Mouse (Mus musculus): Measurements from ENCODE around the gene Nedd4. TPM values are rescaled to one million over a fixed set of nuclear protein-coding genes. Genes with fewer than 3 reads are reported as not detected.

The Nedd4 gene
- polyA plus RNA-seq, 1 experiment from 2014 or later, result 439 TPM

GRCm38 (mm10) chr9:72746278-72746677 is 84.1 kb downstream of the Nedd4 start:
- H3K4me1 ChIP-seq (ENCODE audit: control insufficient read depth, insufficient read depth, low read length), result no peaks in the 10 kb centered on the region
- H3K9me3 ChIP-seq (ENCODE audit: control insufficient read depth, low read length), result no peaks in the 10 kb centered on the region
- H3K36me3 ChIP-seq (ENCODE audit: control insufficient read depth, insufficient read depth, low read length), result peaks cover 74% of the 10 kb centered on the region
- no peak overlapping the region for H3K4me2 ChIP-seq (ENCODE audit: low read depth, low read length)
- WGBS, result 89% methylated on average over 5 of the region's 5 CpGs
- no peak for ATAC-seq (ENCODE audit: low read depth)
- H3K27ac ChIP-seq (ENCODE audit: low read depth, low read length), result no peak overlapping the region
- no peak overlapping the region for H3K9ac ChIP-seq (replicated peaks; ENCODE audit: low read depth, low read length)
- no peak overlapping the region for H3K4me3 ChIP-seq (ENCODE audit: low read depth, low read length)
- H3K27me3 ChIP-seq (ENCODE audit: control insufficient read depth, insufficient read depth, low read length), result no peaks in the 10 kb centered on the region

- 0 out of 2 replicates have a peak, but pooled peaks have one; percentile 7 for ATAC-seq (ENCODE audit: low read depth)
- WGBS, result 65% methylated on average over 2 of the region's 2 CpGs
- H3K36me3 ChIP-seq (ENCODE audit: control insufficient read depth, insufficient read depth, low read length), result peaks cover 37% of the 10 kb centered on the region
These were observed 88.1 kb downstream of the Nedd4 start for GRCm38 (mm10) chr9:72750272-72750671.

DNA sequence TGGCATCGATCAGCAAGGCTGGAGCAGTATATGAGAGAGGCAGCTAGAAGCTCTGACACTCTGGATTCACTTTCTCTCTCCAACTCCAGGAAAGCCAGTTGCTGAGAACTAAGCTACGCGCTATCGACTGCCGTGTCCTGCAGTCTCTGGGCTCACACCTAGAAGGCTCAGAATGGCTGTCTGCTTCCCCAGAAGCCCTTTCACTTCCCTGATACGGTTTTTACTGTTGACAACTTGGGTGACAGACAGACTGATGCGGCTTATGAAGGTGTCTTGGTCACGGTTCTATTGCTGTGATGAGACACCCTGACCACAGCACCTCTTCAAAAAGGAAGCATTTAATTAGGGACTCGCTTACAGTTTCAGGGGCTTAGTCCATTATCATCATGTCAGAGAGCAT is 90.5 kb downstream of the Nedd4 start:
- Histone ChIP-seq H3K9me3 (ENCODE audit: control insufficient read depth, low read length) (no peaks in the 10 kb centered on the region), H3K4me3 (ENCODE audit: low read depth, low read length) (no peak overlapping the region), H3K4me2 (ENCODE audit: low read depth, low read length) (no peak overlapping the region), H3K9ac (replicated peaks; ENCODE audit: low read depth, low read length) (no peak overlapping the region), H3K4me1 (ENCODE audit: control insufficient read depth, insufficient read depth, low read length) (no peaks in the 10 kb centered on the region), H3K27me3 (ENCODE audit: control insufficient read depth, insufficient read depth, low read length) (no peaks in the 10 kb centered on the region), H3K27ac (ENCODE audit: low read depth, low read length) (no peak overlapping the region; the same call in 1 of the 2 replicates), H3K36me3 (ENCODE audit: control insufficient read depth, insufficient read depth, low read length) (peaks cover 14% of the 10 kb centered on the region)
- WGBS, result 75% methylated on average over 9 of the region's 9 CpGs
- no peak for ATAC-seq (ENCODE audit: low read depth)

More at GRCm38 (mm10) chr9:72750272-72750671, 88.1 kb downstream of the Nedd4 start:
- Histone ChIP-seq H3K27ac (ENCODE audit: low read depth, low read length) (no peak overlapping the region), H3K9ac (replicated peaks; ENCODE audit: low read depth, low read length) (no peak overlapping the region), H3K4me1 (ENCODE audit: control insufficient read depth, insufficient read depth, low read length) (no peaks in the 10 kb centered on the region), H3K4me3 (ENCODE audit: low read depth, low read length) (no peak overlapping the region), H3K9me3 (ENCODE audit: control insufficient read depth, low read length) (no peaks in the 10 kb centered on the region), H3K4me2 (ENCODE audit: low read depth, low read length) (no peak overlapping the region), H3K27me3 (ENCODE audit: control insufficient read depth, insufficient read depth, low read length) (no peaks in the 10 kb centered on the region)

DNA sequence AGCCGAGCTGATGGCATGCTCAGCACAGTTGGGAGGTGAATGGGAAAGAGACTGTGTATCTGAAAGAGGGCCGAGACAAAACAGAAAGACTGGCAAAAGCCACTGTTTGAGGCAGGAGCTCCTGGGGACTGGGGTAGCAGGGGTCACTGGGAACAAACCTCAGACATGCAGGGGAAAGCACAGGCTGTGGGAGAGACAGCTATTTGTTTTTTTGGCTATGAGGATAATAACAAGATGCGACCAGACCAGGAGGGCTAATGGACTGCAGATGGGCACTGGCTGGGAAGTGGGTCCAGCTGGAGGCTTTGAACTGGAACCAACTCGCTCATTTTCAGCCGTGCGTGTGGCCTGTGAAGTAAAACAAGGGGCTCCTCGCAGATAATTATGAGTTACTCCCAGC is 91.6 kb downstream of the Nedd4 start:
- Histone ChIP-seq H3K9me3 (ENCODE audit: control insufficient read depth, low read length) (no peaks in the 10 kb centered on the region), H3K36me3 (ENCODE audit: control insufficient read depth, insufficient read depth, low read length) (peaks cover 3% of the 10 kb centered on the region), H3K4me3 (ENCODE audit: low read depth, low read length) (no peak overlapping the region), H3K4me2 (ENCODE audit: low read depth, low read length) (no peak overlapping the region), H3K27ac (ENCODE audit: low read depth, low read length) (no peak overlapping the region), H3K4me1 (ENCODE audit: control insufficient read depth, insufficient read depth, low read length) (no peaks in the 10 kb centered on the region), H3K9ac (replicated peaks; ENCODE audit: low read depth, low read length) (no peak overlapping the region), H3K27me3 (ENCODE audit: control insufficient read depth, insufficient read depth, low read length) (no peaks in the 10 kb centered on the region)
- 10% methylated on average over 7 of the region's 7 CpGs for WGBS
- ATAC-seq (ENCODE audit: low read depth), result peak; percentile 23; the same call in 1 of the 2 replicates

DNA sequence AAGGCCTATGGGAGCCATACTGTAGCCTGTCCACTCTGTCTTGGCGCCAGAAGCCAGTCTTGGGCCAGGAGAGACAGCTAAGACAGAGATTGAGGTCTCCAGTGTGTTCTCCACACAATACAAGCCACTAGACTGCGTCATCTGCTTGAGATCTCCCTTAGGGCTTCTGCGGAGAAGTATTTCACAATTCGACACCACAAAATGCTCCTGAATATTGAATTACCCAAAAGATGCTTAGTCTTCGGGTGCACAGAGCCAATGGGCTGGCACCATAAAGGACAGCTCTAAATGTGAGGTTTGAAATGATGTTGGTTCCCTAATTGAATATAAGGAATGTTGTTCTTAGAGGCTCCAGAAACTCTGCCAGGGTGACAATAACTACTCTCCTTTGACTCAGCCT is 95.0 kb downstream of the Nedd4 start:
- Histone ChIP-seq H3K27me3 (ENCODE audit: control insufficient read depth, insufficient read depth, low read length) (no peaks in the 10 kb centered on the region), H3K9me3 (ENCODE audit: control insufficient read depth, low read length) (no peaks in the 10 kb centered on the region), H3K4me2 (ENCODE audit: low read depth, low read length) (no peak overlapping the region), H3K4me1 (ENCODE audit: control insufficient read depth, insufficient read depth, low read length) (no peaks in the 10 kb centered on the region), H3K36me3 (ENCODE audit: control insufficient read depth, insufficient read depth, low read length) (no peaks in the 10 kb centered on the region), H3K9ac (replicated peaks; ENCODE audit: low read depth, low read length) (no peak overlapping the region), H3K4me3 (ENCODE audit: low read depth, low read length) (no peak overlapping the region), H3K27ac (ENCODE audit: low read depth, low read length) (no peak overlapping the region)
- no peak for ATAC-seq (ENCODE audit: low read depth)
- WGBS, result 78% methylated on average over 5 of the region's 5 CpGs

DNA sequence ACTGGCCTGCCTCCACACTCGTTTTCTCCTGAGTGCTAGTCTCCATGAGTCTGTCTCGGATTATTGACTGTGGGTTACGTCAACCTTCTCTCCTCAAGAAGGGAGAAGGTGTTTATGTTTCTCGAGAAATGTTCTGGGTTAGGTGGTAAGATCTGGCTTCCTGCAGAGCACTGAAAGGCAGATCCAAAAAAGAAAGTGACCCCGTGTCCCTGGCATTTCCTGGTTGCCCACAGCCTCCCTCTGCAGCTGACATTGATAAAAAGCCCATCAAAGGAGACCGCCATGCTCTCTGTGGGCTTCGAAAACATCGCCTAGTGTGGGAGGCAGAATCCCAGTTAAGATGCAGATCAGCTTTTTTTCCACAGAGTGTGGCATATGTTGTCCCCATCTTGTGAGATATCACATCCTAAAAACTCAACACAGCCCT is 96.6 kb downstream of the Nedd4 start:
- Histone ChIP-seq H3K4me3 (ENCODE audit: low read depth, low read length) (no peak overlapping the region), H3K4me2 (ENCODE audit: low read depth, low read length) (no peak overlapping the region), H3K9me3 (ENCODE audit: control insufficient read depth, low read length) (no peaks in the 10 kb centered on the region), H3K4me1 (ENCODE audit: control insufficient read depth, insufficient read depth, low read length) (peaks cover 4% of the 10 kb centered on the region; the same call in 1 of the 2 replicates), H3K36me3 (ENCODE audit: control insufficient read depth, insufficient read depth, low read length) (no peaks in the 10 kb centered on the region), H3K27ac (ENCODE audit: low read depth, low read length) (no peak overlapping the region), H3K9ac (replicated peaks; ENCODE audit: low read depth, low read length) (no peak overlapping the region), H3K27me3 (ENCODE audit: control insufficient read depth, insufficient read depth, low read length) (no peaks in the 10 kb centered on the region)
- no peak for ATAC-seq (ENCODE audit: low read depth)
- WGBS, result 46% methylated on average over 8 of the region's 8 CpGs

GRCm38 (mm10) chr9:72763050-72763718 is 101.0 kb downstream of the Nedd4 start:
- H3K4me1 ChIP-seq (ENCODE audit: control insufficient read depth, insufficient read depth, low read length), result peaks cover 4% of the 10 kb centered on the region; the same call in 1 of the 2 replicates
- peak overlapping the region; percentile 31; the same call in 1 of the 2 replicates for H3K27ac ChIP-seq (ENCODE audit: low read depth, low read length)
- peak; percentile 76 for ATAC-seq (ENCODE audit: low read depth)
- H3K9ac ChIP-seq (replicated peaks; ENCODE audit: low read depth, low read length), result no peak overlapping the region
- no peaks in the 10 kb centered on the region for H3K27me3 ChIP-seq (ENCODE audit: control insufficient read depth, insufficient read depth, low read length)
- H3K4me2 ChIP-seq (ENCODE audit: low read depth, low read length), result no peak overlapping the region
- WGBS, result 5% methylated on average over 3 of the region's 3 CpGs
- H3K36me3 ChIP-seq (ENCODE audit: control insufficient read depth, insufficient read depth, low read length), result no peaks in the 10 kb centered on the region
- H3K9me3 ChIP-seq (ENCODE audit: control insufficient read depth, low read length), result no peaks in the 10 kb centered on the region
- H3K4me3 ChIP-seq (ENCODE audit: low read depth, low read length), result no peak overlapping the region

DNA sequence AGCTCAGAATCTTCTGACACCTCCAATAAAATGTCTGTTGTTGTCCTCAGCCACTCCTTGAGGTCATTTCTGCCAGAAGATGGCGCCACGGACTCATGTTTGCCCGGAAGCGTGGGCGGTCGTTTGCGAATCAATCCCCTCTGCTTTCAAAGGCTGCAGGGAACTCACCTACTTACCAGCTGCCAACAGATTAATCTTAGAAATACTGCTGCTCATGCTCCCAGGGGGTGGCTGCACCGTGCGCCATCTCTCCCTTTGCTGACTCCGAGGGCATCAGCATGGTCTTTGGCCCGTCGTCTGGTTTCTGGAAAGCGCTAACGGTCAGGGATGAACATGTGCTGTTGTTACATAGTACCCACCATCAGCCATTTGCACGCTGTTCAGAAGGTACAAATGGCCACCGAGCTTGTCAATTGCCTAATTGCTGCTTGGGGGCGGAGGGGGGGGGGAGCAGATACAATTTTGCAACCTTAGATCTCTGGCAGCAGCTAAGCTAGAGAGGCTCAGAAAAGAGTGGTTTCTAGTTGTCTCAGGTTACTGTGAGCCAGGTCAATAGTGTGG is 104.7 kb downstream of the Nedd4 start:
- peak overlapping the region; percentile 45 for H3K27ac ChIP-seq (ENCODE audit: low read depth, low read length)
- peak overlapping the region; percentile 31 for H3K4me3 ChIP-seq (ENCODE audit: low read depth, low read length)
- H3K27me3 ChIP-seq (ENCODE audit: control insufficient read depth, insufficient read depth, low read length), result no peaks in the 10 kb centered on the region
- H3K36me3 ChIP-seq (ENCODE audit: control insufficient read depth, insufficient read depth, low read length), result no peaks in the 10 kb centered on the region
- peak; percentile 76 for ATAC-seq (ENCODE audit: low read depth)
- 0% methylated on average over 17 of the region's 17 CpGs for WGBS
- H3K9ac ChIP-seq (replicated peaks; ENCODE audit: low read depth, low read length), result peak overlapping the region; percentile 50; the same call in 1 of the 2 replicates
- H3K9me3 ChIP-seq (ENCODE audit: control insufficient read depth, low read length), result no peaks in the 10 kb centered on the region
- peaks cover 4% of the 10 kb centered on the region; the same call in 1 of the 2 replicates for H3K4me1 ChIP-seq (ENCODE audit: control insufficient read depth, insufficient read depth, low read length)
- peak overlapping the region; percentile 54 for H3K4me2 ChIP-seq (ENCODE audit: low read depth, low read length)

GRCm38 (mm10) chr9:72775022-72775421 is 112.9 kb downstream of the Nedd4 start:
- no peak overlapping the region for H3K27ac ChIP-seq (ENCODE audit: low read depth, low read length)
- H3K27me3 ChIP-seq (ENCODE audit: control insufficient read depth, insufficient read depth, low read length), result no peaks in the 10 kb centered on the region
- no peaks in the 10 kb centered on the region for H3K36me3 ChIP-seq (ENCODE audit: control insufficient read depth, insufficient read depth, low read length)
- H3K4me2 ChIP-seq (ENCODE audit: low read depth, low read length), result no peak overlapping the region
- H3K4me1 ChIP-seq (ENCODE audit: control insufficient read depth, insufficient read depth, low read length), result no peaks in the 10 kb centered on the region
- ATAC-seq (ENCODE audit: low read depth), result no peak
- 98% methylated on average over 4 of the region's 4 CpGs for WGBS
- H3K4me3 ChIP-seq (ENCODE audit: low read depth, low read length), result no peak overlapping the region
- H3K9me3 ChIP-seq (ENCODE audit: control insufficient read depth, low read length), result no peaks in the 10 kb centered on the region
- H3K9ac ChIP-seq (replicated peaks; ENCODE audit: low read depth, low read length), result no peak overlapping the region

All from neural tube, embryonic 14.5 days (tissue).